Mouse (Mus musculus) limb, embryonic 11.5 days (tissue): Measurements from ENCODE around the gene Mfap4. TPM values are rescaled to one million over a fixed set of nuclear protein-coding genes. Genes with fewer than 3 reads are reported as not detected.

ENCODE experiments used
- polyA plus RNA-seq: library from polyadenylated mRNA; unstranded; fragments of >200 nt; fragmentation: Nextera tagmentation; extraction: Ambion mirVana; gene quantifications from 2 replicates; pipeline ENCODE4 v1.2.1, GENCODE M21; 2014

Gene Mfap4
- polyA plus RNA-seq, 1 experiment from 2014 or later, result 244 TPM

Other genes with a start within 250 kb of the Mfap4 start
- 16.8 and 19.7 TPM in 2 replicates for gene Aldh3a2, start 218.0 kb upstream of the Mfap4 start, polyA plus RNA-seq
- not detected in 2 replicates for gene Slc47a2, start 142.6 kb upstream of the Mfap4 start, polyA plus RNA-seq
- gene Slc47a1, start 107.1 kb upstream of the Mfap4 start, polyA plus RNA-seq, result 0.05 TPM in 1 of 2 replicates, not detected in the other
- 0.13 TPM in 1 of 2 replicates, not detected in the other for gene Rnf112, start 31.3 kb upstream of the Mfap4 start, polyA plus RNA-seq
- 58.6 and 63.6 TPM in 2 replicates for gene Mapk7, start 9.0 kb downstream of the Mfap4 start, polyA plus RNA-seq
- 40.9 and 42.7 TPM in 2 replicates for gene B9d1, start 19.7 kb downstream of the Mfap4 start, polyA plus RNA-seq
- gene Epn2, start 94.3 kb downstream of the Mfap4 start, polyA plus RNA-seq, result 23.7 and 24.7 TPM in 2 replicates
- gene Grap, start 167.8 kb downstream of the Mfap4 start, polyA plus RNA-seq, result 4.1 and 5.2 TPM in 2 replicates
- gene Fam83g, start 198.7 kb downstream of the Mfap4 start, polyA plus RNA-seq, result 1.4 and 1.5 TPM in 2 replicates
- gene Slc5a10, start 235.4 kb downstream of the Mfap4 start, polyA plus RNA-seq, result 0.10 and 0.11 TPM in 2 replicates